Mouse (Mus musculus): ENCODE measurements around the gene Uap1l1. TPM values are rescaled to one million over a fixed set of nuclear protein-coding genes. Genes with fewer than 3 reads are reported as not detected.

Gene Uap1l1
- polyA plus RNA-seq (2017; shearing (Covaris generic)) = 14.2 TPM

GRCm38 (mm10) chr2:25365091-25365761 lies at the start of gene Uap1l1:
TSS of gene Uap1l1 (minus strand) at chr2:25365682.

GRCm38 (mm10) chr2:25399051-25399450 lies 33.6 kb upstream of the Uap1l1 start, which contains the start of gene Npdc1:
TSS of gene Npdc1 (plus strand) at chr2:25399351.

GRCm38 (mm10) chr2:25395721-25396596 lies 30.5 kb upstream of the Uap1l1 start, which contains the start of gene Entpd2:
TSS of gene Entpd2 (plus strand) at chr2:25395874.

GRCm38 (mm10) chr2:25371764-25372643 lies 6.5 kb upstream of the Uap1l1 start, which contains the start of gene Sapcd2:
TSS of gene Sapcd2 (plus strand) at chr2:25372321.

GRCm38 (mm10) chr2:25356208-25357079 lies 9.0 kb downstream of the Uap1l1 start, which contains the start of gene Dpp7:
TSS of gene Dpp7 (minus strand) at chr2:25356359.

GRCm38 (mm10) chr2:25332286-25333160 lies 33.0 kb downstream of the Uap1l1 start, which contains the start of gene Man1b1:
TSS of gene Man1b1 (plus strand) at chr2:25332338.

GRCm38 (mm10) chr2:25318971-25319773 lies 46.3 kb downstream of the Uap1l1 start, which contains the start of gene Grin1:
TSS of gene Grin1 (minus strand) at chr2:25319187.

Other genes with a start within 250 kb of the Uap1l1 start
- gene Nrarp, start 184.9 kb downstream of the Uap1l1 start, polyA plus RNA-seq (2017; shearing (Covaris generic)) = 3.0 TPM
- gene Tor4a, start 168.8 kb downstream of the Uap1l1 start, polyA plus RNA-seq (2017; shearing (Covaris generic)) = 20.7 TPM
- gene Nelfb, start 154.2 kb downstream of the Uap1l1 start, polyA plus RNA-seq (2017; shearing (Covaris generic)) = 97.1 TPM
- gene Stpg3, start 151.0 kb downstream of the Uap1l1 start, polyA plus RNA-seq (2017; shearing (Covaris generic)) = not detected
- not detected for gene Fam166a, start 146.9 kb downstream of the Uap1l1 start, polyA plus RNA-seq (2017; shearing (Covaris generic))
- 99.9 TPM for gene Tubb4b, start 141.0 kb downstream of the Uap1l1 start, polyA plus RNA-seq (2017; shearing (Covaris generic))
- gene Slc34a3, start 131.3 kb downstream of the Uap1l1 start, polyA plus RNA-seq (2017; shearing (Covaris generic)) = not detected
- not detected for gene Rnf224, start 128.9 kb downstream of the Uap1l1 start, polyA plus RNA-seq (2017; shearing (Covaris generic))
- 0.37 TPM for gene Rnf208, start 123.4 kb downstream of the Uap1l1 start, polyA plus RNA-seq (2017; shearing (Covaris generic))
- not detected for gene Cysrt1, start 123.2 kb downstream of the Uap1l1 start, polyA plus RNA-seq (2017; shearing (Covaris generic))
- 9.7 TPM for gene AL732309.1, start 118.8 kb downstream of the Uap1l1 start, polyA plus RNA-seq (2017; shearing (Covaris generic))
- 26.6 TPM for gene Tmem203, start 110.2 kb downstream of the Uap1l1 start, polyA plus RNA-seq (2017; shearing (Covaris generic))
- gene Tprn, start 103.1 kb downstream of the Uap1l1 start, polyA plus RNA-seq (2017; shearing (Covaris generic)) = 24.1 TPM
- gene Ssna1, start 93.2 kb downstream of the Uap1l1 start, polyA plus RNA-seq (2017; shearing (Covaris generic)) = 81.2 TPM
- 101 TPM for gene Anapc2, start 93.2 kb downstream of the Uap1l1 start, polyA plus RNA-seq (2017; shearing (Covaris generic))
- gene Tmem210, start 77.5 kb downstream of the Uap1l1 start, polyA plus RNA-seq (2017; shearing (Covaris generic)) = not detected
- not detected for gene Lrrc26, start 75.8 kb downstream of the Uap1l1 start, polyA plus RNA-seq (2017; shearing (Covaris generic))
- gene Grin1, start 46.5 kb downstream of the Uap1l1 start, polyA plus RNA-seq (2017; shearing (Covaris generic)) = not detected
- 26.7 TPM for gene Man1b1, start 33.3 kb downstream of the Uap1l1 start, polyA plus RNA-seq (2017; shearing (Covaris generic))
- 6.7 TPM for gene Dpp7, start 9.3 kb downstream of the Uap1l1 start, polyA plus RNA-seq (2017; shearing (Covaris generic))
- gene Sapcd2, start 6.6 kb upstream of the Uap1l1 start, polyA plus RNA-seq (2017; shearing (Covaris generic)) = not detected
- gene Entpd2, start 30.2 kb upstream of the Uap1l1 start, polyA plus RNA-seq (2017; shearing (Covaris generic)) = not detected
- 0.47 TPM for gene Npdc1, start 33.7 kb upstream of the Uap1l1 start, polyA plus RNA-seq (2017; shearing (Covaris generic))
- gene Fut7, start 57.6 kb upstream of the Uap1l1 start, polyA plus RNA-seq (2017; shearing (Covaris generic)) = not detected
- 44.9 TPM for gene Abca2, start 63.0 kb upstream of the Uap1l1 start, polyA plus RNA-seq (2017; shearing (Covaris generic))
- 5.1 TPM for gene Clic3, start 91.2 kb upstream of the Uap1l1 start, polyA plus RNA-seq (2017; shearing (Covaris generic))
- gene Paxx, start 95.4 kb upstream of the Uap1l1 start, polyA plus RNA-seq (2017; shearing (Covaris generic)) = 74.5 TPM
- not detected for gene Ptgds, start 104.4 kb upstream of the Uap1l1 start, polyA plus RNA-seq (2017; shearing (Covaris generic))
- not detected for gene Lcn12, start 128.2 kb upstream of the Uap1l1 start, polyA plus RNA-seq (2017; shearing (Covaris generic))
- 82.7 TPM for gene Fbxw5, start 135.1 kb upstream of the Uap1l1 start, polyA plus RNA-seq (2017; shearing (Covaris generic))
- gene C8g, start 136.0 kb upstream of the Uap1l1 start, polyA plus RNA-seq (2017; shearing (Covaris generic)) = 5.6 TPM
- 61.5 TPM for gene Traf2, start 181.3 kb upstream of the Uap1l1 start, polyA plus RNA-seq (2017; shearing (Covaris generic))
- gene Edf1, start 192.2 kb upstream of the Uap1l1 start, polyA plus RNA-seq (2017; shearing (Covaris generic)) = 170 TPM
- 1.4 TPM for gene Mamdc4, start 209.2 kb upstream of the Uap1l1 start, polyA plus RNA-seq (2017; shearing (Covaris generic))
- 55.4 TPM for gene Phpt1, start 209.5 kb upstream of the Uap1l1 start, polyA plus RNA-seq (2017; shearing (Covaris generic))
- gene Ajm1, start 216.1 kb upstream of the Uap1l1 start, polyA plus RNA-seq (2017; shearing (Covaris generic)) = 0.17 TPM
- gene Rabl6, start 242.8 kb upstream of the Uap1l1 start, polyA plus RNA-seq (2017; shearing (Covaris generic)) = 59.7 TPM